Mouse (Mus musculus) MEL (cell line): ENCODE data around the gene Bmp3. TPM values are rescaled to one million over a fixed set of nuclear protein-coding genes. Genes with fewer than 3 reads are reported as not detected.

Source experiments
- DNase-seq: peaks from one replicate; pipeline ENCODE4 v3.0.0; 2011; ENCODE audit warnings: low read depth, low spot score
- H3K27ac ChIP-seq: 2 replicates; pipeline ENCODE4 v1.5.1; 2012; ENCODE audit warnings: low read depth, mild to moderate bottlenecking, control low read depth, low read length, moderate library complexity; ENCODE audit not compliant: control insufficient read depth
- H3K27me3 ChIP-seq, 2 experiments: fragments of 150-350 bp in 1 of 2; sonication (generic) in 1 of 2; 2 replicates each; pipeline ENCODE4 v1.6.1; 2012; ENCODE audit warnings: low read length in 2 of 2, mild to moderate bottlenecking in 2 of 2, improper control_type of control experiment in 1 of 2, moderate library complexity in 1 of 2; ENCODE audit not compliant: insufficient read depth in 2 of 2, control insufficient read depth in 1 of 2
- H3K36me3 ChIP-seq, 2 experiments: 2 replicates each; pipeline ENCODE4 v1.6.1; 2012 to 2014; ENCODE audit warnings: low read length in 2 of 2, improper control_type of control experiment in 1 of 2, inconsistent platforms in 1 of 2, mild to moderate bottlenecking in 1 of 2; ENCODE audit not compliant: insufficient read depth in 2 of 2, control insufficient read depth in 1 of 2
- H3K4me1 ChIP-seq, 2 experiments: fragments of 150-350 bp in 1 of 2; sonication (generic) in 1 of 2; 2 replicates each; pipeline ENCODE4 v1.6.1; 2012; ENCODE audit warnings: low read length in 2 of 2, improper control_type of control experiment in 1 of 2, mild to moderate bottlenecking in 1 of 2; ENCODE audit not compliant: insufficient read depth in 2 of 2, control insufficient read depth in 1 of 2
- H3K4me3 ChIP-seq, 2 experiments: fragments of 150-350 bp in 1 of 2; sonication (generic) in 1 of 2; 2 replicates each; pipeline ENCODE4 v1.5.1; 2012; ENCODE audit warnings: low read depth in 2 of 2, low read length in 2 of 2, mild to moderate bottlenecking in 2 of 2, moderate library complexity in 2 of 2, control low read depth in 1 of 2, improper control_type of control experiment in 1 of 2; ENCODE audit not compliant: control insufficient read depth in 1 of 2, insufficient read depth in 1 of 2
- H3K79me2 ChIP-seq: 2 replicates; pipeline ENCODE4 v1.6.1; 2012; ENCODE audit warnings: mild to moderate bottlenecking, low read length, moderate library complexity; ENCODE audit not compliant: control insufficient read depth, poor library complexity, insufficient read depth
- H3K9ac ChIP-seq: 2 replicates; pipeline ENCODE4 v1.6.1; 2012; ENCODE audit warnings: low read depth, mild to moderate bottlenecking, control low read depth, low read length, moderate library complexity; ENCODE audit not compliant: control insufficient read depth, poor library complexity, severe bottlenecking
- H3K9me3 ChIP-seq: fragments of 150-350 bp; sonication (generic); replicated peaks from 2 replicates; pipeline ENCODE4 v1.6.1; 2012; ENCODE audit warnings: mild to moderate bottlenecking, low read length, improper control_type of control experiment, moderate library complexity; ENCODE audit not compliant: insufficient read depth
- EP300 ChIP-seq, 2 experiments: IDR thresholded peaks; 2 replicates each; pipeline ENCODE4 v1.6.1; 2011; ENCODE audit warnings: improper control_type of control experiment in 2 of 2, low read length in 2 of 2, low read depth in 1 of 2, mild to moderate bottlenecking in 1 of 2
- ETS1 ChIP-seq: IDR thresholded peaks from 2 replicates; pipeline ENCODE4 v1.6.1; 2012; ENCODE audit warnings: low read depth, mild to moderate bottlenecking, inconsistent platforms, low read length, improper control_type of control experiment, moderate library complexity
- HCFC1 ChIP-seq: IDR thresholded peaks from 2 replicates; pipeline ENCODE4 v1.6.1; 2012; ENCODE audit warnings: low read depth, mild to moderate bottlenecking, inconsistent platforms, low read length, improper control_type of control experiment, moderate library complexity
- JUND ChIP-seq: IDR thresholded peaks from 2 replicates; pipeline ENCODE4 v1.6.1; 2011; ENCODE audit warnings: low read depth, mild to moderate bottlenecking, improper control_type of control experiment, low read length
- KAT2A ChIP-seq: conservative IDR thresholded peaks from 2 replicates; pipeline ENCODE4 v1.6.1; 2012; ENCODE audit warnings: low read depth, low read length, improper control_type of control experiment, inconsistent platforms
- MAX ChIP-seq: IDR thresholded peaks from 2 replicates; pipeline ENCODE4 v1.6.1; 2011; ENCODE audit warnings: low read length, improper control_type of control experiment
- MAZ ChIP-seq: IDR thresholded peaks from 2 replicates; pipeline ENCODE4 v1.6.1; 2012; ENCODE audit warnings: low read depth, mild to moderate bottlenecking, inconsistent platforms, low read length, improper control_type of control experiment
- MYC ChIP-seq: IDR thresholded peaks from 2 replicates; pipeline ENCODE4 v1.6.1; 2011; ENCODE audit warnings: low read depth, mild to moderate bottlenecking, low read length, improper control_type of control experiment, moderate library complexity
- RAD21 ChIP-seq: IDR thresholded peaks from 2 replicates; pipeline ENCODE4 v1.6.1; 2011; ENCODE audit warnings: mild to moderate bottlenecking, low read depth, low read length, improper control_type of control experiment
- TAL1 ChIP-seq: IDR thresholded peaks from 2 replicates; pipeline ENCODE4 v1.6.1; 2012; ENCODE audit warnings: mild to moderate bottlenecking, inconsistent platforms, low read length, moderate library complexity, mixed read lengths
- TCF12 ChIP-seq: IDR thresholded peaks from 2 replicates; pipeline ENCODE4 v1.6.1; 2014; ENCODE audit warnings: low read depth, mild to moderate bottlenecking, inconsistent platforms, low read length, improper control_type of control experiment, moderate library complexity
- USF1 ChIP-seq: IDR thresholded peaks from 2 replicates; pipeline ENCODE4 v1.6.1; 2014; ENCODE audit warnings: low read depth, mild to moderate bottlenecking, inconsistent platforms, low read length, improper control_type of control experiment, moderate library complexity
- polyA plus RNA-seq, 2 experiments: library from polyadenylated mRNA; stranded (reverse) in 1 of 2; unstranded in 1 of 2; fragments of >175 nt in 1 of 2; fragments of >200 nt in 1 of 2; gene quantifications; 2 replicates each; pipeline versions ENCODE4 v1.2.1 to v1.2.4; 2012; ENCODE audit warnings: low replicate concordance in 2 of 2, low read depth in 1 of 2; ENCODE audit not compliant: insufficient read length in 2 of 2, insufficient read depth in 1 of 2, missing spikeins in 1 of 2
- total RNA-seq: library from RNA; depleted of rRNA; stranded (reverse); fragments of 300-350 nt; gene quantifications from 2 replicates; pipeline ENCODE4 v1.2.3, GENCODE M21; 2012

Bmp3 gene
- total and polyA plus RNA-seq, 3 experiments, result not detected

GRCm38 (mm10) chr5:98897946-98898345 is 43.7 kb downstream of the Bmp3 start:
- H3K27me3 ChIP-seq, result no peaks in the 10 kb centered on the region
- H3K36me3 ChIP-seq, result no peaks in the 10 kb centered on the region
- H3K4me1 ChIP-seq, result no peaks in the 10 kb centered on the region
- TF ChIP-seq MAZ (no peak), KAT2A (no peak), TAL1 (no peak), JUND (no peak), RAD21 (no peak), TCF12 (no peak)
- no peak overlapping the region for H3K4me3 ChIP-seq
- no peaks in the 10 kb centered on the region for H3K9me3 ChIP-seq
- DNase-seq, result no peak
- no peak overlapping the region for H3K27ac ChIP-seq
- H3K9ac ChIP-seq, result no peak overlapping the region
- H3K79me2 ChIP-seq, result no peaks in the 10 kb centered on the region

DNA sequence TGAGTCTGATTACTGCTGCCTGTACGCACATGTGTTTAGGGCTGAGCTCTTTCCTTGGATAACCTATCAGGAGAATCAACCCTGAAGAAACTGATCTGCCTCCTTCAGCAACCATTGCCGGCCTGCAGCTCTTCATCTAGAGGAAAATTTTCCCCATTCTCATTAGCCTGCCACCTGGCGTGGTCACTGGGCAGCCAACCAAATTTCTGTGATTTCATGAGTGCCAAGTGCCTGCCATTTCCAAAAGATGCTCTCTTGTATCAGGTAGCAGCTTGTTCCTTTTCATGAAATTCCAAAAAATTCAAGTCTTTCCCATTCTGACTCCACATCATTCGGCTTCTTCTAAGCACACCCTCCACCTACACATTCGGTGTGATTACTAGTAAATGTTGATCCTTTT is 46.7 kb downstream of the Bmp3 start:
- Histone ChIP-seq H3K36me3 (no peaks in the 10 kb centered on the region), H3K4me3 (no peak overlapping the region), H3K79me2 (no peaks in the 10 kb centered on the region), H3K9me3 (no peaks in the 10 kb centered on the region), H3K9ac (no peak overlapping the region), H3K27ac (no peak overlapping the region), H3K4me1 (no peaks in the 10 kb centered on the region), H3K27me3 (no peaks in the 10 kb centered on the region)
- no peak for TF ChIP-seq EP300 (IDR thresholded peaks at IDR 0.05; ENCODE audit: low read depth in 1 of 2, low read length in 2 of 2)
- TF ChIP-seq JUND, result no peak
- TF ChIP-seq HCFC1, result no peak
- TF ChIP-seq MAX, result no peak
- TF ChIP-seq MYC, result no peak
- TF ChIP-seq ETS1, result no peak
- no peak for DNase-seq

DNA sequence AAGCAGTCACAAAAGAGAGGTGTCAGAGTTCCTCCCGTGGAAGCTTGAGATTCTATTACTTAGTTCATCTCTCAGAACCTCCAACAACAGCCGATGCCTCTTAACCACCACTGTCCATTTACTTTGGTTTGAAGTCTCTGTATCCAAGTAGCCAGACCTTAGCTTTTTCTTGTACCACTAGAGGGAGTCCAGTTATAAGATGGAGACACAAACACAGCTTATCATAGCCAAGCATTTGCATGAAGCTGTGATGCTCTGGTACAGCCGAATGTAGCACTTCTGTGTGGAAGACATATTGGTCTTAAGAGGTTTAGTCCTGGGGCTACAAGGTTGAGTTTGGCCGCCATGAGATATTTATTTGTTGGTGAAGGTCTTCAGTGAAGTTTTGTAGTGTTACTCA is 48.1 kb downstream of the Bmp3 start:
- Histone ChIP-seq H3K9me3 (no peaks in the 10 kb centered on the region), H3K27me3 (no peaks in the 10 kb centered on the region), H3K4me1 (no peaks in the 10 kb centered on the region), H3K4me3 (no peak overlapping the region), H3K27ac (no peak overlapping the region), H3K36me3 (no peaks in the 10 kb centered on the region), H3K79me2 (no peaks in the 10 kb centered on the region), H3K9ac (no peak overlapping the region)
- no peak for DNase-seq
- no peak for TF ChIP-seq USF1
